Mouse (Mus musculus) hindbrain, embryonic 13.5 days (tissue): ENCODE results near the gene Rnpepl1. TPM values are rescaled to one million over a fixed set of nuclear protein-coding genes. Genes with fewer than 3 reads are reported as not detected.
"Not testable (repeated sequence)": the region's sequence is repeated elsewhere in the genome, so short reads cannot be mapped to it uniquely, and the experiment has no call there.

Experiments used
- ATAC-seq: fragments of 200-750 bp; cut with Nextera tagmentation; 2 replicates; pipeline ENCODE4 v1.8.0; 2017; ENCODE audit warnings: moderate TSS enrichment; ENCODE audit not compliant: low FRiP score
- H3K27ac ChIP-seq: fragments of 300-500 bp; sonication (generic); 2 replicates; pipeline ENCODE4 v1.5.1; 2015; ENCODE audit warnings: inconsistent platforms, mild to moderate bottlenecking, moderate library complexity
- H3K27me3 ChIP-seq: fragments of 300-500 bp; sonication (generic); 2 replicates; pipeline ENCODE4 v1.6.1; 2015; ENCODE audit warnings: mild to moderate bottlenecking, inconsistent platforms
- H3K36me3 ChIP-seq: fragments of 300-500 bp; sonication (generic); 2 replicates; pipeline ENCODE4 v1.6.1; 2015; ENCODE audit warnings: mild to moderate bottlenecking, inconsistent platforms
- H3K4me1 ChIP-seq: fragments of 300-500 bp; sonication (generic); replicated peaks from 2 replicates; pipeline ENCODE4 v1.6.1; 2015; ENCODE audit warnings: inconsistent platforms
- H3K4me2 ChIP-seq: fragments of 300-500 bp; sonication (generic); 2 replicates; pipeline ENCODE4 v1.6.1; 2015; ENCODE audit warnings: inconsistent platforms, mild to moderate bottlenecking, moderate library complexity
- H3K4me3 ChIP-seq: fragments of 300-500 bp; sonication (generic); 2 replicates; pipeline ENCODE4 v1.5.1; 2015; ENCODE audit warnings: mild to moderate bottlenecking, inconsistent platforms
- H3K9ac ChIP-seq: fragments of 300-500 bp; sonication (generic); 2 replicates; pipeline ENCODE4 v1.6.1; 2015; ENCODE audit warnings: mild to moderate bottlenecking, inconsistent platforms
- H3K9me3 ChIP-seq: fragments of 300-500 bp; sonication (generic); 2 replicates; pipeline ENCODE4 v1.6.1; 2016; ENCODE audit warnings: inconsistent platforms
- WGBS: fragments of 180-500 bp; shearing (Covaris S2); methylation state at CpG from one replicate; pipeline ENCODE4 v1.1.7; 2015; 5-methylcytosine and 5-hydroxymethylcytosine counted together
- polyA plus RNA-seq: library from polyadenylated mRNA; unstranded; fragments of >200 nt; fragmentation: Nextera tagmentation; extraction: Ambion mirVana; gene quantifications from 2 replicates; pipeline ENCODE4 v1.2.1, GENCODE M21; 2015

Rnpepl1 gene
- polyA plus RNA-seq, 1 experiment from 2014 or later: 26.5 TPM

- no peak for ATAC-seq
- H3K27me3 ChIP-seq: no peaks in the 10 kb centered on the region
- H3K9me3 ChIP-seq: no peaks in the 10 kb centered on the region
- no peak overlapping the region for H3K4me2 ChIP-seq
- H3K4me3 ChIP-seq: no peak overlapping the region
- no peak overlapping the region for H3K27ac ChIP-seq
- H3K36me3 ChIP-seq: peaks cover 19% of the 10 kb centered on the region
- 0 out of 2 replicates have a peak, but pooled peaks cover 3% of the 10 kb centered on the region for H3K4me1 ChIP-seq
- H3K9ac ChIP-seq: no peak overlapping the region
- 77% methylated on average over 2 of the region's 2 CpGs for WGBS
Observed at GRCm38 (mm10) chr1:92953641-92954040, 43.1 kb downstream of the Rnpepl1 start.

DNA sequence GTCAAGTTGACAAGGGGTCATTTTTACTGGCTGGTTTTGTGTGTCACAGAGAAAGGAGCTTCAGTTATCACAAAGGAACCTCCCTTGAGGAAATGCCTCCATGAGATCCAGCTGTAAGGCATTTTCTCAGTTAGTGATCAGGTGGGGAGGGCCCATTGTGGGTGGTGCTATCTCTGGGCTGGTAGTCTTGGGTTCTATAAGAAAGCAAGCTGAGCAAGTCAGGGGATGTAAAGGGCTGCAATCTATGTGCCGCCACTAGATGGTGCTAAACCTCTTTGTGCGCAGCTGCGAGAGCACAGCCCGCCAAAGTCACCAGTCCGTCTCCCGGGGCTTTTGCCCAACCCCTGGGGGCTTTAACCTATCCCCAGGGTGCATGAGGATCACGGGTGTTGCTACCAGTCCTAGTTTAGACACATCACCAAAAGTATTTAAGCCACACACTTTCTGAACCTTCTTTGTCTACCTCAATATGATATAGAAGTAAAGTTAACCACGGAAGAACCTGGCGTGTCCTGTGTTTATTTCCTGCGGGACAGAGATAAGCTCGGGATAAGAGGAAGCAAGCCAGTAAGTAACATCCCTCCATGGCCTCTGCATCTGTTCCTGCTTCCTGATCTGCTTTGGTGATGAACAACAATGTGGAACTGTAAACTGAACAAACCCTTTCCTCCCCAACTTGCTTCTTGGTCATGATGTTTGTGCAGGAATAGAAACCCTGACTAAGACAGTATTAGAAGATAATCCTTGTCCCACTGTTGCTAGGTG lies 46.2 kb downstream of the Rnpepl1 start:
- H3K4me1 ChIP-seq, H3K9me3 ChIP-seq, H3K36me3 ChIP-seq, H3K9ac ChIP-seq, H3K27ac ChIP-seq, H3K27me3 ChIP-seq, H3K4me3 ChIP-seq: not testable (repeated sequence)
- WGBS: 13% methylated on average over 11 of the region's 11 CpGs
- 0 out of 2 replicates have a peak, but pooled peaks have one; percentile 39 for ATAC-seq
- H3K4me2 ChIP-seq: peak overlapping the region; percentile 39

GRCm38 (mm10) chr1:92958999-92959398 lies 48.4 kb downstream of the Rnpepl1 start:
- Histone ChIP-seq H3K9ac (no peak overlapping the region), H3K27me3 (no peaks in the 10 kb centered on the region), H3K9me3 (no peaks in the 10 kb centered on the region), H3K4me1 (0 out of 2 replicates have a peak, but pooled peaks cover 3% of the 10 kb centered on the region), H3K4me3 (no peak overlapping the region), H3K36me3 (no peaks in the 10 kb centered on the region), H3K4me2 (no peak overlapping the region), H3K27ac (no peak overlapping the region)
- WGBS: 81% methylated on average over 1 of the region's 1 CpGs
- no peak for ATAC-seq

GRCm38 (mm10) chr1:92970791-92971190 lies 60.2 kb downstream of the Rnpepl1 start:
- not testable (repeated sequence) for ATAC-seq, H3K36me3 ChIP-seq
- 84% methylated on average over 6 of the region's 6 CpGs for WGBS

GRCm38 (mm10) chr1:92971879-92972795 lies 61.6 kb downstream of the Rnpepl1 start:
- H3K4me1 ChIP-seq: peaks cover 5% of the 10 kb centered on the region; the same call in 1 of the 2 replicates
- H3K27me3 ChIP-seq: no peaks in the 10 kb centered on the region
- no peak overlapping the region for H3K4me2 ChIP-seq
- no peaks in the 10 kb centered on the region for H3K9me3 ChIP-seq
- no peak overlapping the region for H3K27ac ChIP-seq
- no peak for ATAC-seq
- H3K36me3 ChIP-seq: no peaks in the 10 kb centered on the region
- 89% methylated on average over 7 of the region's 7 CpGs for WGBS
- no peak overlapping the region for H3K9ac ChIP-seq
- no peak overlapping the region for H3K4me3 ChIP-seq

More at GRCm38 (mm10) chr1:92970791-92971190, 60.2 kb downstream of the Rnpepl1 start:
- H3K27ac ChIP-seq, H3K4me1 ChIP-seq, H3K27me3 ChIP-seq, H3K9ac ChIP-seq, H3K4me3 ChIP-seq, H3K9me3 ChIP-seq, H3K4me2 ChIP-seq: not testable (repeated sequence)

DNA sequence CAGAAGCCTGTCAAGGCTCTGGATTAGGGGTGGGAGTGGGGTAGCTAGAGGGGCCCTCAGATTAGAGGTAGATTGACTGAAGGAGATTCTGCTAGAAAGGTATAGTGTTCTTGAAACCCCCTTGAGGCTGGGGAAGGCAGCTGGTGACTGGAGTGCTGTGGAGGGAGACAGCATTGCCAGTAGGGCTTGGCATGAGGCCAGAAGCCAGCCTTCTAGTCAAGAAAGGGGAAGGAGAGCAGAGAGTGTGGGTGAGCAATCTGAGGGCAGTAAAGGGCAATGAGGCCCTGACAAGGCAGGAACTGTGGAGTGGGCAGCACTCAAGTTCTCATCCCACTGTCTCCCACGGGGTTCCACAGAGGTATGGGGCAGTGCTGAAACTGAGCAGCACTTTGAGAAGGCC lies 62.3 kb downstream of the Rnpepl1 start:
- no peak overlapping the region for H3K27ac ChIP-seq

More for the DNA sequence above, 62.3 kb downstream of the Rnpepl1 start:
- no peaks in the 10 kb centered on the region for H3K27me3 ChIP-seq
- H3K4me1 ChIP-seq: peaks cover 5% of the 10 kb centered on the region; the same call in 1 of the 2 replicates
- H3K4me3 ChIP-seq: no peak overlapping the region
- H3K9me3 ChIP-seq: no peaks in the 10 kb centered on the region
- H3K36me3 ChIP-seq: no peaks in the 10 kb centered on the region
- H3K4me2 ChIP-seq: no peak overlapping the region
- ATAC-seq: no peak
- no peak overlapping the region for H3K9ac ChIP-seq
- WGBS: 75% methylated on average over 1 of the region's 1 CpGs

Other genes with a start within 250 kb of the Rnpepl1 start
- 56.2 and 57.1 TPM in 2 replicates for gene Gpc1, start 79.1 kb upstream of the Rnpepl1 start, polyA plus RNA-seq
- gene Ankmy1, start 7.9 kb upstream of the Rnpepl1 start, polyA plus RNA-seq: 0.23 and 0.98 TPM in 2 replicates
- gene Dusp28, start 3.8 kb upstream of the Rnpepl1 start, polyA plus RNA-seq: 14.9 and 15.8 TPM in 2 replicates
- gene Capn10, start 23.6 kb downstream of the Rnpepl1 start, polyA plus RNA-seq: 58.9 TPM in 2 replicates
- gene Gpr35, start 40.1 kb downstream of the Rnpepl1 start, polyA plus RNA-seq: 0.39 and 0.65 TPM in 2 replicates
- gene Aqp12, start 95.6 kb downstream of the Rnpepl1 start, polyA plus RNA-seq: not detected in 2 replicates
- 340 and 349 TPM in 2 replicates for gene Kif1a, start 191.2 kb downstream of the Rnpepl1 start, polyA plus RNA-seq
- not detected in 2 replicates for gene Agxt, start 224.5 kb downstream of the Rnpepl1 start, polyA plus RNA-seq